Mouse (Mus musculus): ENCODE measurements around the gene Prpf18. TPM values are rescaled to one million over a fixed set of nuclear protein-coding genes. Genes with fewer than 3 reads are reported as not detected.
A peak's percentile ranks its signal among the peaks of the same experiment; 100 is the strongest.

Gene Prpf18
- total RNA-seq, 2 experiments from 2014 or later: 50.3 to 52.5 TPM

DNA sequence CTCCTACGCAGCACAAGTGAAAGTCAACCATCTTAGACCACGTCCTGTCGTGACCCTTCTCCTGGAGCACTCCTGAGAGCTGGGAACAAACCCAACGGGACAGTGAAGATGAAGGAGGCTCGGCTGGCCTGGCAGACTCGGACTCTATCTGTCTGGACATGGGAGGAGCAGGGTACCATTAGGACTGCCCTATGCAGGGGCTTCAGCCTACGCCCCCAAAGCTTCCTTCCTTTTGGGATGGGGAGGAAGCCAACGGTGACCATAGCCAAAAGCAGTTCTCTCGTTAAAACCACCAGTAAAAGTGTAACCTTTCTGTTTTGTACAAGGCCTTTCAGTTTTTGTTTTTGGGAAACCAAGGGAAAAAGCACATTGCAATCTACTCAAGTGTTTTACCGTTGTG, 40.2 kb downstream of the Prpf18 start:
- no peak for DNase-seq (ENCODE audit: extremely low spot score in 1 of 2, low spot score in 2 of 2)
- Histone ChIP-seq H3K4me3 (no peak overlapping the region), H3K27ac (no peak overlapping the region)
- TF ChIP-seq CTCF (IDR thresholded peaks at IDR 0.05): no peak
- intact Hi-C loops (cut with DNase I): no loop called here

- no peak for DNase-seq (ENCODE audit: extremely low spot score in 1 of 2, low spot score in 2 of 2)
- no peak for TF ChIP-seq CTCF (IDR thresholded peaks at IDR 0.05)
- intact Hi-C loops (cut with DNase I): no loop called here
- Histone ChIP-seq H3K4me3 (no peak overlapping the region), H3K27ac (no peak overlapping the region)
Measured at GRCm38 (mm10) chr2:4611295-4611694, 40.6 kb downstream of the Prpf18 start.

DNA sequence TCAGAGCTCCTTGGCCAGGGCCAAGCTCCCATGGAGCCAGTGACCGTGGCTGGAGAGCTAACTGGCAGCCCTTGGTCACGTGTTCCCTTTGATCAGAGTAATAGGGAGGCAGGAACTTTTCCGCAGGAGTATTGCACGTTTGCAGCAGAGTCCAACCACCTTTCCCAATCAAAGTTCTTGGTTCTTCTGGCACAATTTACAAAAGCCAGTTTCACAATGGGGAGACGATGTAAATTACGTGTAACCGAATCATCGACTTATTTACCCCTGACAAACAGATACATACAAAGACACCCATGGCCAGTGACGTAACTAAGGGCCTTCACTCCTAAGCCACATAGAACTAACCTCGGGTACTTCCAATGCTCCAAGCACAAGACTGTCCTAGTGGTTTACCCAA, 42.5 kb downstream of the Prpf18 start:
- intact Hi-C loops (cut with DNase I): loop anchor here (10.0 kb wide), 1 partner anchor 385 kb away; no protein-coding TSS in a partner anchor
- no peak for DNase-seq (ENCODE audit: extremely low spot score in 1 of 2, low spot score in 2 of 2)
- Histone ChIP-seq H3K27ac (no peak overlapping the region), H3K4me3 (no peak overlapping the region)
- no peak for TF ChIP-seq CTCF (IDR thresholded peaks at IDR 0.05)

GRCm38 (mm10) chr2:4608253-4608652, 43.7 kb downstream of the Prpf18 start:
- no peak; the same call in 1 of the 2 replicates for TF ChIP-seq CTCF (IDR thresholded peaks at IDR 0.05)
- intact Hi-C loops (cut with DNase I): loop anchor here (10.0 kb wide), 1 partner anchor 383 kb away; no protein-coding TSS in a partner anchor
- H3K27ac ChIP-seq: no peak overlapping the region
- H3K4me3 ChIP-seq: no peak overlapping the region
- no peak for DNase-seq (ENCODE audit: extremely low spot score in 1 of 2, low spot score in 2 of 2)

DNA sequence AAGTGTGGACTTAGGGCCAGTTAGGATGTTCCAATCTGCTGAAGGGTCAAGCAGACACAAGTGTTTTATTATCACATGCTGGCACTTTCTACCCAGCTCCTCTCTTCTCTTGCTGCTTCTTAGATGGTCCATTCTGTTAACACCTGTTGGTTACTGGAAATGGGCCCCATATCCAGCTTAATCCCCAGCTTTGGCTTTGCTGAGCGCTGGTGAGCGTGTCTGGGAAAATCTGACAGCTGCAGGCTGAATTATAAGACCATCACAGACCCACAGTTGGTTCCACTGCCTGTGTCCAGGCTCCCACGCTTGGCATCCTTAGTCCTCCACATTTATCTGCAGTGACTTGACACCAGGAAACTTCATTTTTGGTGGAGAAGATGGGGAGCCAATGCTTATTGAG, 45.4 kb downstream of the Prpf18 start:
- no peak overlapping the region for H3K4me3 ChIP-seq
- no peak overlapping the region for H3K27ac ChIP-seq
- intact Hi-C loops (cut with DNase I): loop anchor here (10.0 kb wide), 1 partner anchor 382 kb away; no protein-coding TSS in a partner anchor
- no peak for DNase-seq (ENCODE audit: extremely low spot score in 1 of 2, low spot score in 2 of 2)
- no peak for TF ChIP-seq CTCF (IDR thresholded peaks at IDR 0.05)

- intact Hi-C loops (cut with DNase I): loop anchor here (10.0 kb wide), 1 partner anchor 379 kb away; no protein-coding TSS in a partner anchor
- DNase-seq (ENCODE audit: extremely low spot score in 1 of 2, low spot score in 2 of 2): no peak
- Histone ChIP-seq H3K4me3 (no peak overlapping the region), H3K27ac (no peak overlapping the region)
- no peak for TF ChIP-seq CTCF (IDR thresholded peaks at IDR 0.05)
Measured at GRCm38 (mm10) chr2:4603361-4603945, 48.5 kb downstream of the Prpf18 start.

- H3K4me3 ChIP-seq: no peak overlapping the region
- DNase-seq (ENCODE audit: extremely low spot score in 1 of 2, low spot score in 2 of 2): peak; percentile 49 to 59
- intact Hi-C loops (cut with DNase I): loop anchor here (1.0 to 10.0 kb wide), 3 partner anchors 42 to 376 kb away; no protein-coding TSS in a partner anchor
- no peak overlapping the region for H3K27ac ChIP-seq
- peak; percentile 75 for TF ChIP-seq CTCF (IDR thresholded peaks at IDR 0.05)
Measured at GRCm38 (mm10) chr2:4601034-4601890, 50.7 kb downstream of the Prpf18 start.

DNA sequence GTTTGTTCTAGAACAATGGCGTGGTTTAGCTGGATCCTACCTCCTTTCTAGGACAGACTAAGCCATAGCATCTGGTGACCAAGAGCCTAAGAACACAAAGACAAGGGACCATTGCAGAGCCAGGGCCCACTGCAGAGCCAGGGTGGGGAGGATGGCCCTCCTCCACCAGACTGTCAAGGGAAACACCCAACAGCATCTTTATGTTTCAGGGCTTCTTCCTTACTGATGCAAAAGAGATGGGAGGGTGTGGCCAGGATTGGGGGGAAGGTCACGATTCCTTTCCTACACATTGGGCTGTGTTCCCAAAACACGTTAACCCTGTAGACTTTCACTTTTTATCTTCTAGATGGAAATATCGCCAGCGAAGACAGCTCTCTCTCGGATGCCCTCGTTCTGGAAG, 54.9 kb downstream of the Prpf18 start:
- Histone ChIP-seq H3K27ac (no peak overlapping the region), H3K4me3 (no peak overlapping the region)
- no peak for DNase-seq (ENCODE audit: extremely low spot score in 1 of 2, low spot score in 2 of 2)
- no peak for TF ChIP-seq CTCF (IDR thresholded peaks at IDR 0.05)
- intact Hi-C loops (cut with DNase I): no loop called here

DNA sequence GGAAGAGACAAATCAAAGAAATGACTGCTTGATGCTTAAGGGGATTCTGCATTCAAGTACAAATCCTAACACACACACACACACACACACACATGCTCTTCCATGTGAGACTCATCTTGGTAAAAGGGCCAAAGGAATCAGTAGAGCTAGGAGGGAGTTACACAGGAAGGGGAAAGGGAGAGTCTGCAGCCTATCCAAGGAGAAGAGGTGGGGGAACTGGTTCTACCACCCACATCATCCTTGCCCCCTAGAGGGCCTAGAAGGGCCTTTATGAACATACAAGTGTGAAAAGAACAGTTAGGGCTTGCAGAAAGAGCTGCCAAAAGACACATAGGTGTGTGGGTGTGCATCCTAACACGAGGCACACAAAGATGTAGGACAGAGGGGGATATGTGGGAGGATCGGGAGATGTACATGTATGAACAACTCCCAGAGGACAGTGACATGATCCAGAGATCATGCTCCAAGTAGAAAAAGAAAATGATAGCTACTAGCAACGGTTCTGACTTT, 58.0 kb downstream of the Prpf18 start:
- Histone ChIP-seq H3K4me3 (no peak overlapping the region), H3K27ac (no peak overlapping the region)
- no peak for TF ChIP-seq CTCF (IDR thresholded peaks at IDR 0.05)
- intact Hi-C loops (cut with DNase I): no loop called here
- no peak for DNase-seq (ENCODE audit: extremely low spot score in 1 of 2, low spot score in 2 of 2)

DNA sequence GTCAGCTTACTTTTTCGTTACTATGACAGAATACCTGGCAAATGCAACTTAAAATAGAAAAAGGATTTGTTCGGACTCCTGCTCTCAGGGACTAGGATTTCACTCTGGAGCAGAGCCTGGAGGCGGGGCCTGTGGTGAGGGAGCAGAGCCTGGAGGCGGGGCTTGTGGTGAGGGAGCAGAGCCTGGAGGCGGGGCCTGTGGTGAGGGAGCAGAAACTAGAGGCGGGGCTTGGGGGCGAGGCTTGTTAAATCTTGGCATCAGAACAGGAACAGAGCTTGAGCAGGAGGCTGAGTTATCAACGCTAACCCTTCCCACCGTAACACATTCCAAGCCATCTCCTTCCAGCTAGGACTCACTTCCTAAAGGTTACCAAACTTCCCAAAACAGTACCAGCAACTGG, 58.5 kb downstream of the Prpf18 start:
- DNase-seq (ENCODE audit: extremely low spot score in 1 of 2, low spot score in 2 of 2): no peak
- intact Hi-C loops (cut with DNase I): no loop called here
- Histone ChIP-seq H3K4me3 (no peak overlapping the region), H3K27ac (no peak overlapping the region)
- TF ChIP-seq CTCF (IDR thresholded peaks at IDR 0.05): no peak

- no peak for DNase-seq (ENCODE audit: extremely low spot score in 1 of 2, low spot score in 2 of 2)
- Histone ChIP-seq H3K4me3 (no peak overlapping the region), H3K27ac (no peak overlapping the region)
- no peak for TF ChIP-seq CTCF (IDR thresholded peaks at IDR 0.05)
- intact Hi-C loops (cut with DNase I): no loop called here
Measured at GRCm38 (mm10) chr2:4592666-4593065, 59.2 kb downstream of the Prpf18 start.

- intact Hi-C loops (cut with DNase I): no loop called here
- Histone ChIP-seq H3K4me3 (no peak overlapping the region), H3K27ac (no peak overlapping the region)
- DNase-seq (ENCODE audit: extremely low spot score in 1 of 2, low spot score in 2 of 2): no peak
- TF ChIP-seq CTCF (IDR thresholded peaks at IDR 0.05): no peak
Measured at GRCm38 (mm10) chr2:4591647-4592046, 60.3 kb downstream of the Prpf18 start.

All from left cerebral cortex, adult 2 months (tissue).